Mouse (Mus musculus) pancreas, adult 10 weeks (tissue): ENCODE results near the gene Cisd1. TPM values are rescaled to one million over a fixed set of nuclear protein-coding genes. Genes with fewer than 3 reads are reported as not detected.

ENCODE experiments used
- polyA plus RNA-seq: library from polyadenylated mRNA; stranded (reverse); fragments of 350-450 nt; fragmentation: Illumina TruSeq; extraction: RNeasy Lipid Tissue Mini Kit (QIAGEN cat#74804); gene quantifications from one replicate; pipeline ENCODE4 v1.2.3, GENCODE M21; 2015; ENCODE audit warnings: low read depth, low replicate concordance; ENCODE audit not compliant: insufficient read depth

Gene Cisd1
- polyA plus RNA-seq, result 14.6 TPM

DNA sequence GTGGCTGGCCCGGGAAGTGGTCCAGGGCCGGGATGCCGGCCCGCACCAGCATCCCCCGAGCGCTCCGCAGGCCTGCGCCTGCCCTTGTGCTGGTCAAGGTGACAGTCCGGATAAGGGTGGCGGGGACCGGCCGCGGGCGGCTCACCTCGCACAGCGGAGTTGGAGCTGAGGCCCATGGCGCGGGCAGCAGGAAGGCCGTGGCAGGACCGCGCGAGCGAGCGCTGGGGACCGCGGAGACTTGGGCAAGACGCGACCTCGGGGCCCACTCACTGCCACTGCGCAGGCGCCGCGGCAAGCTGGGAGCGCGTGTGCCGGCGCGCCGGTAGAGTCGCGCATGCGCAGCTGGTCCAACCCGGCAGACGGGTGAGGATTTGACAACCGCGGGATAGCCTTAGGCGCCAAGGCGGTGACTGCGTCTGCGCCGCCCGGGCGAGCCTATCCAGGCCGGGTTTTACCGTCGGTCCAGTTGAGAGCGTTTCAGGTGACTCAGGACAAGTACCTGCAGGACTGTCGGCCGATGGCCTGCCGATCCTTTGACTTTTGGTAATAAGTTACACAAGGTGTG, at the start of gene Cisd1:
TSS of gene Cisd1 (minus strand) at position 376 of the 565 bp plus-strand sequence.

DNA sequence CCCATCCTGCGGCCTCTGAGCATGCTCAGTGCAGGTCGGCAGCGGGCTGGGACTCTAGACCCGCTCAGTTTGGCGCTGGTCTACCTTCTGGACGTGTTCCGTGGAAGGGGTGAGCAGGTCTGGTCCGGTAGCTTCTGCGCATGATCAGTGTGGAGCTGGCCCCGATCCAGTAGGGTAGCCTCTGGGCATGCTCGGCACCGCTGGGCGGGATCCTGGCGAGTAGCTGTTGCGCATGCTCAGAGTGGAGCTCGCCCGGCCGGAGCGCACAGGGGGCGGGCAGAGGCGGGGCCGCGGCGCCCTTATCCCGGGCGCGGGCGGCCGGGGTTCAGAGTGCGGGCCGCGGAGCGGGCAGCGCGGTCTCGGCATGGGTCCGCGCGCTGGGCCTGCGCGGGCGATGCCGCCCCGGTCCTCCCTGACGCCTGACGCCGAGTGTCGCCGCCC, 2.8 kb upstream of the Cisd1 start, which contains the start of gene Ipmk:
TSS of gene Ipmk (plus strand) at position 255 of the 441 bp plus-strand sequence.

DNA sequence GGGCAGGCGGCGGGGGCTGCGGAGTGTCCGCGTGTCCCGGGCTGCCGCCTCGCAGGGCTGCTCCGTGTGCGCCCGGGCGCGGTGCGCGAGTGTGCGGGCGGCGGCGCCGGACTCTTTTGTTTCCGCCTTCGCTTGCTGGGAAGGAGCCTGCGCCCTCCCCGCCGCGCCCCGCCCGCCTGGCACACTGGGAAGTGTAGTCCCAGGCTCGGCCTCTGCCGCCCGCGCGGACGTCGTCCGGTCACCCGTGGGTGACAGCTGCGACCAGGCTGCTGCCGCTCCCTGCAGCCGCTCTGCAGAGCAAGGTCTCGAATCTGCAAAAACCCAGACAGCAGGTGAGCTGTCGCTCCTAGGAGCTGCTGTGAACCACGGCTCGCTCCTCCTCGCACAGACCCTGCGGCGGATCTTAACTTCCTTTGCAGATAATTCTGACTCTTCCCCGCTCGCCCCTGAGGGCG, 59.6 kb downstream of the Cisd1 start, which contains the start of gene Ube2d1:
TSS of gene Ube2d1 (minus strand) at position 137 of the 455 bp plus-strand sequence.

Other genes with a start within 250 kb of the Cisd1 start
- 7.8 TPM for gene Bicc1, start 185.3 kb downstream of the Cisd1 start, polyA plus RNA-seq
- gene Tfam, start 106.7 kb downstream of the Cisd1 start, polyA plus RNA-seq, result 2.5 TPM
- 12.0 TPM for gene Ube2d1, start 59.7 kb downstream of the Cisd1 start, polyA plus RNA-seq
- 2.8 TPM for gene Ipmk, start 2.8 kb upstream of the Cisd1 start, polyA plus RNA-seq